Mouse (Mus musculus) stomach, embryonic 15.5 days (tissue): ENCODE measurements at regions not wholly inside any gene's neighbourhood (a gene's known extent, or its start where the extent isn't known, plus 50 kb on each side); places are given as distances from the start of the nearest gene placed in this dataset.

Experiments used
- ATAC-seq: fragments of 200-750 bp; cut with Nextera tagmentation; 2 replicates; pipeline ENCODE4 v1.8.0; 2017; ENCODE audit warnings: low read depth, moderate number of reproducible peaks, moderate TSS enrichment; ENCODE audit not compliant: insufficient read depth, low FRiP score
- H3K27ac ChIP-seq: fragments of 300-500 bp; sonication (generic); 2 replicates; pipeline ENCODE4 v1.5.1; 2015; ENCODE audit warnings: mild to moderate bottlenecking, inconsistent platforms
- H3K27me3 ChIP-seq: fragments of 300-500 bp; sonication (generic); replicated peaks from 2 replicates; pipeline ENCODE4 v1.6.1; 2015; ENCODE audit warnings: inconsistent platforms
- H3K36me3 ChIP-seq: fragments of 300-500 bp; sonication (generic); 2 replicates; pipeline ENCODE4 v1.6.1; 2015; ENCODE audit warnings: inconsistent platforms
- H3K4me1 ChIP-seq: fragments of 300-500 bp; sonication (generic); 2 replicates; pipeline ENCODE4 v1.6.1; 2015; ENCODE audit warnings: inconsistent platforms
- H3K4me2 ChIP-seq: fragments of 300-500 bp; sonication (generic); 2 replicates; pipeline ENCODE4 v1.6.1; 2015; ENCODE audit warnings: mild to moderate bottlenecking, inconsistent platforms
- H3K4me3 ChIP-seq: fragments of 300-500 bp; sonication (generic); replicated peaks from 2 replicates; pipeline ENCODE4 v1.5.1; 2015; ENCODE audit warnings: inconsistent platforms
- H3K9ac ChIP-seq: fragments of 300-500 bp; sonication (generic); 2 replicates; pipeline ENCODE4 v1.6.1; 2015; ENCODE audit warnings: inconsistent platforms
- H3K9me3 ChIP-seq: fragments of 300-500 bp; sonication (generic); 2 replicates; pipeline ENCODE4 v1.6.1; 2016; ENCODE audit warnings: inconsistent platforms
- WGBS: fragments of 180-500 bp; shearing (Covaris S2); methylation state at CpG from one replicate; pipeline ENCODE4 v1.1.7; 2015; 5-methylcytosine and 5-hydroxymethylcytosine counted together

- Histone ChIP-seq H3K36me3 (no peaks in the 10 kb centered on the region), H3K27ac (no peak overlapping the region), H3K4me2 (no peak overlapping the region), H3K4me3 (no peak overlapping the region), H3K9me3 (no peaks in the 10 kb centered on the region), H3K4me1 (no peaks in the 10 kb centered on the region), H3K9ac (no peak overlapping the region), H3K27me3 (no peaks in the 10 kb centered on the region)
- WGBS, result 71% methylated on average over 7 of the region's 7 CpGs
- ATAC-seq, result no peak
Observed at GRCm38 (mm10) chr15:38167618-38168152, 742.3 kb downstream of the 4930447A16Rik start.

GRCm38 (mm10) chr15:38169191-38169590 lies 743.8 kb downstream of the 4930447A16Rik start:
- Histone ChIP-seq H3K27ac (no peak overlapping the region), H3K9me3 (no peaks in the 10 kb centered on the region), H3K9ac (no peak overlapping the region), H3K27me3 (no peaks in the 10 kb centered on the region), H3K36me3 (no peaks in the 10 kb centered on the region), H3K4me2 (no peak overlapping the region), H3K4me1 (no peaks in the 10 kb centered on the region), H3K4me3 (no peak overlapping the region)
- no peak for ATAC-seq
- WGBS, result 64% methylated on average over 8 of the region's 8 CpGs
